Mouse (Mus musculus) right cerebral cortex, postnatal 25 days (tissue): ENCODE results near the gene Col4a2.

Experiments
- DNase-seq: peaks from one replicate; pipeline ENCODE4 v3.0.0; 2022

Col4a2 gene

GRCm38 (mm10) chr8:11387282-11387681 is 74.7 kb downstream of the Col4a2 start:
- no peak for DNase-seq

DNA sequence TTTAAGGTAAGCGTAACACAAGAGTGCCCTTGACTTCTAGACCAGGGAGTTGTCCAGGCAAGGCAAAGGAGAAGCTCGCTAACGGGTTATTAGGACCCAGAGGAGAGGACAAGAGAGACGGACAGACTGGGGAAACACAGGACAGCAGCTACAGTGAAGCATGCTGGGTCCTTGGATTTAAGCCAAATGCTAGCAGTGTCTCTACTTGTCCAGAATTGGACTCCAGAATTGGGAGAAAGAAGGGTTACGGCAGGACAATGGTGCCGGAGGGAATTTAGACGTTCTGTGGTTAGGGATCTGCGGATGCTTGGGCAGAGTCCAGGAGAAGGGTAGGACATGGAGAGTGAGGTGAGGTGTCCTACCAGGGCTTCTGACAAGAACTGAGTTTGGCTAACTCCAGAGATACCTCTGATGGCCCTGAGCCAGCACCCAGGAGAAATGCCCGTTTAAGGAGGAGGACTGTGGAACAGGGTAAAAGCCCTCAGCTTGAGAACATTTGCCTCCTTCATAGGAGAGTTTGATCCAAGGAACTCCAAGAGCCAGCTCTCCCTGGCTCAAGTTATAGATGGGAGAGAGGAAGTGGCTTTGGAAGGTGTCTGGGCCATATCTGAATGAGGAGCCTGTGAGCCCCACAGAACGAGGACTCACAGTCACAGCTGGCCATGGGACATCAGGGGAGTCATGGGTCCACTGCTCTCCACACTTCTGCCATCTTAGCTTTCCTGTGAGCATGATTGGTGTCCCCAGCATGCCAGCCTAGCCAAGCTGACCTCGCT is 76.9 kb downstream of the Col4a2 start:
- no peak for DNase-seq

DNA sequence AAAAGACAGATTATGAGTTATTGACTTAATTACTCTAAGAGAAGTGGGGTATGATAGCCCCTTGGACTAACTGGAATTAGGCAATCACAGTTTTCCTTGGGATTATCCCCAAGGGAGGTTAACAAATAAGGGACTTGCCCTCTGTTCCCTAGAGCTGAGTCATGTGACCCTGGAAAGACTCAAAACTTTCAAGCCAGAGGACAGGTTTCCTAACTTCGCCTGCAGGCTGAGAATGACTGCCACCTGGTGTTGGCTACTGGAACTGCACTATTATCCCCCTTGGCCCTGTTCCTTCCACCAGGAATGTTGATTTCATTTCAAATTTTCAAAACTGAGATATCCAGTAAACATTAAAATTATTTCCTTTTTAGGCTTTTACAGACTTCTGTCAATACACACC is 80.1 kb downstream of the Col4a2 start:
- no peak for DNase-seq

GRCm38 (mm10) chr8:11393161-11393560 is 80.6 kb downstream of the Col4a2 start:
- no peak for DNase-seq

DNA sequence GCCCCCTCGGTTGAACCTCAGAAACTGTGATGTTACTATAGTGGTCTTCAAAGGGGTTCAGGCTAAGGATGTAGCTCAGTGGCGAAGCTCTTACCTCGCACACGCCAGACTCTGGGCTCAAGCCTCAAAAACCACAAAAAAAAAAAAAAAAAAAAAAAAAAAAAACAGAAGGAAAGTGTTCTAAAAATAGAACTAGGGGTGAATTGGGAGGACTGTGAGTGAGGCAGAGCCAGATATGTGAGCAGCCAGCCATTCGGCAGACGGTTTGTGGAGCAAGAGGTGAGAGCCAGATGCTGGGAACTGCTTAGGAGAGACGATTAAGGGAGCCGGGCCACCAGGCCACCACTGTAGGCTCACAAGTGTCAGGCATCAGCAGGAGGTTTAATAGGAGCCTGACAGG is 81.0 kb downstream of the Col4a2 start:
- no peak for DNase-seq

- no peak for DNase-seq
These were observed 82.2 kb downstream of the Col4a2 start for GRCm38 (mm10) chr8:11394773-11395172.

- DNase-seq: no peak
These were observed 83.0 kb downstream of the Col4a2 start for GRCm38 (mm10) chr8:11395601-11396000.

- no peak for DNase-seq
These were observed 83.5 kb downstream of the Col4a2 start for GRCm38 (mm10) chr8:11396111-11396510.

DNA sequence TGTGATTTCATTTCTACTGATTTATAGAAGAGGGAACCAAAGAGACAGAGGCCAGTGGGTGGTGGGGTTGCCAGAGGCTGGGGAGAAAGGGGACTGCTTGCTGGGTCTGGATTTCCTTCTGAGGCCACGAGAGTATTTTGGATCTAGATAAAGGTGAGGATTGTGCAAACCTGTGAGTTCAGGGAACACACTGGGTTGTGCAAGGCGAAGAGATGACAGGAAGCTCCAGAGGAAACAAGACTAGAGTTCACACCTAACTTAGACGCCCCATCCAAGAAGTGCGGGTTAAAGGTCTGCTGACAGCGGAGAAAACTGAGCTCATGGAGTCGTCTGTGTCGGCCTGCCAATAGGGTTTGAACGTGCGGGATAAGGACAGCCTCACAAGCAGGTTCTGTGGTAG is 84.5 kb downstream of the Col4a2 start:
- DNase-seq: no peak

DNA sequence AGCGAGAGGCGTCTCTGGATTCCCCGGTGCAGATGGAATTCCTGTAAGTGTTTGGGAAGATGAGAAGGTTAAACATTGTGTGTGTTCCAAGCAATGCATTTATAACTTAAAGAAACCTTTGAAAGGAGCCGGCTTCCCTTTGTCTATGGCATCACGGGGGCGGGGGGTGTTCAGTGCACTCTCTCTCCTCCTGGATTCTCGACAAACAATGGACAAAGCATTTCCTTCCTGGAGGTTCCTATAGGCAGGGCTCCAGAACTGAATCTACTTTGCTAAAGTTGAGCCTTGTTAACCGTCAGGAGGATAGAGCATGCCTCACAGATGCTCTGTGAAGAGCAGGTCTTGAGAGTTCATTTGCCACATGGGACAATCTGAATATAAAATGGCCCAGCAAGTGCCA is 87.1 kb downstream of the Col4a2 start:
- DNase-seq: no peak

DNA sequence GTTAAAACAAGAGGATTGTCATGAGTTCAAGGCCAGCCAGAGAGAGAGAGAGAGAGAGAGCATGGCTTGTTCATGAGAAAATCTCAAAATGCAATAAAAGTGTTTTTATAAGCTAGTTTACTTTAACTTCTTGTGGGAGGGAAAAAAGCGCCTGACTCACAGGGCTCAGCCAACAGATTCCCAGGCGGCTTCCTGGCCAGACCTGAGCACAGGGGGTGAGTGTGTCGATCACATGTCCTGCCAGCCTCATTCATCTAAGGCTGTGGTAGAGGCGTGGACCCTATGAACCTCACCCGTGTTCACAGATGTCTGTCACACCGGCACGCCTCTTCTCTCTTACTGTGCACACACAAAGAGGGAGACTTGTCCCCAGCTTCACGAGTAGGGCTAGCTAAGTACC is 87.6 kb downstream of the Col4a2 start:
- DNase-seq: no peak

GRCm38 (mm10) chr8:11401183-11401582 is 88.6 kb downstream of the Col4a2 start:
- no peak for DNase-seq

GRCm38 (mm10) chr8:11402220-11402619 is 89.6 kb downstream of the Col4a2 start:
- DNase-seq: no peak

DNA sequence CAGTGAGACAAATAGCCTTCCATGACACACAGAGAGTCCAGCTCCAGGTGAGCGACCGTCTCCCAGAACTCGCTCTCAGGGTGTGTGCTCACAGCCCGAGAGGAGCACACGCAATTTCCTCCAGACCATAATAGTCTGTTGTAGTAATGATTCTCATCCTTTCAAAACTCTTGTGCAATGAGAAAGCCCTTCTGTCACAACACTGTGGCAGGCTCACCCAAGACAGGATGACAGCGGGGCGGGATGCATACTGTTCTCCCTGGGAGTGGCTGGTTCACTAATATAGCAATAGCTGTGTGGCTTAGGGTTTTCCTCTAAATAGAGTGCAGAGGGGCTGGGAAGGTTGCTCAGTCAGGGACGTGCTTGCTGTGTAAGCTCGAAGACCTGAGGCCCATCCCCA is 91.2 kb downstream of the Col4a2 start:
- DNase-seq: no peak

DNA sequence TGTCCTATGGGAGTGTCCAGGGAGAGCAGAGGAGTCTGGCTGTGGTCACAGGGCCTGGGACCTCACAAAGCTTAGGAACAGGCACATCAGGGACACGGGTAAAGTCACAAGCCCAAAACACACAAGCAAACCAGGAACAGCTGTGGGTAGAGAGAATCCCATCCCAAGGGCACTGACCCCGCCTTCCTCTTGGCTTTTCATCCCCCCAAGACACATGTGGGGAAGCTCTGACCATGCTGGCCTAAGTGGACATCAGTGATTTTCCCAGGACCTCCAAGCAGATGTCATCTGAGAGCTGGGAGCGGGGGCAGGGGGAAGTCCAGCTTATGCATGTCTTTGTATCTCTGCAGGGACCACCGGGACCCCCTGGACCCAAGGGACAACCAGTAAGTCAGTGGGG is 92.0 kb downstream of the Col4a2 start:
- no peak for DNase-seq

DNA sequence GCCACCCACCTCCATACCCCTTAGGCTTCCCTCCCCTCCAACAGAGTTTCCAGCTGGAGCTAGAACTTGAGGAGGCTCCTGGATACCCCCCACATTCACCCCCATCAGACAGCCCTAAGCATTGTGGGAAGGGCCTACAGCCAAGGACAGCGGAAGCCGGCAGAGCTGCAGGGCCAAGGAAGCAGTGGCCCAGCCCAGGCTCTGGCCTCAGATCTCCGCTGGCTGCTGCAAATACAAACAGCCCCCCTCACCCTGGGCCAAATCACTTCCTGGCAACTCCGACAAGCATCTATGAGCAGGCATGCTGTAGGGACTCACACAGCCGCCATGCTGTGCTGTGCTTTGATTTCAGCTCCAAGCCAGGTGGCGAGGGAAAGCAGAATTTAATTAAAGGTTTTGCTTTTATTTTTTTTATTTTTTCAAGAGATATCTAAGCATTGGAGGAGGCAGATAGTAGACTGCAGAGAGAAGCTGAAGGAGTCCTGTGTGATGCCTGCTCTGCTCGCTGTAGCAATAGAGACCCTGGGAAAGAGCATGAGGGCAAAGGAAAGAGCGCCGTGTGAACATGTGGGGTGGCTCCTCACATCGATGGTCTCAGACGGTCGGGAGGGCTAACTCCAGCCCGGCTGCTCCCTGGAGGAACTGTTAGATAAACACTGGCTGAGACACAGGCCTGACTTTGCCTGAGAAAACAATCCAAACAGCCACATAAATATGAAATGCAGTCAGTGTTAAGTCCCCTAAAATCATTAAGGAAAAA is 93.3 kb downstream of the Col4a2 start:
- DNase-seq: no peak

- no peak for DNase-seq
These were observed 99.0 kb downstream of the Col4a2 start for GRCm38 (mm10) chr8:11411504-11412124.

DNA sequence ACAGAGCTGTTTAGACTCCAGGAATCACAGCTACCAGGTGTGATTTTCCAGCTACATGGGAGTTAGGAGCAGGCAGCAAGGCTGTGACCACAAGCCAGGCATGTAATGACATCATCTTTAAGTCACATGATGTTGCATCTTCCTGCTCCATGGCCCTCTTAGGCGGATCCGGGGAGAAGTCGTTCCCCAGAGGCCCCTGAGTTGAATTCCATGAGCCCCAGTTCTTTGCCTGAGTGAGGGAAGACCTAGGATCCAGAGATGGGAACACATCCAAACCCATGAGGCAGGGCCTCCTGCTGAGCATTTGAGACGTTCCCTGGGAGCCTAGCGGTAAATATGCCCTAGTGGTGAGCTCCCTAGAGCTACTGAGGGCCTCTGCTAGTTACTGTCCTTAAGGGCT is 99.8 kb downstream of the Col4a2 start:
- no peak for DNase-seq

DNA sequence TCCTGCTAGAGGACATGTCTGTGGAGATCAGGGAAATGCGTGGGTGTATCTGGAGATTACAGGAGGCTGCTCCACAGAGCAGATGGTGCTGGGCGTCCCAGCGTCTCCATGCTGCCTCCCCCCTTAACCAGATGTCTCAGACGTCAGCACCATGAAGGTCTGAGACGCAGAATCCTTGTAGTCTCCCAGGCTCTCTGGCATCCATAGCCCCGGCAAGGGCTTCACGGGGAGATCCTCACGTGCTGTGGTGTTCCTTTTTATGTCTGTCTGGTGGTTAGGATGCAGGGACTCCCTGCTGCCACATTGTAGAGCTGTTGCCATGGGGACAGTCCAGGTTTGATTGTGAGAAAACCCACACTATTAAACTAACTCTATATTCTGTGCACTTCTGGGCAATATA is 101.7 kb downstream of the Col4a2 start:
- DNase-seq: peak; percentile 75

GRCm38 (mm10) chr8:11415089-11415488 is 102.5 kb downstream of the Col4a2 start:
- no peak for DNase-seq

DNA sequence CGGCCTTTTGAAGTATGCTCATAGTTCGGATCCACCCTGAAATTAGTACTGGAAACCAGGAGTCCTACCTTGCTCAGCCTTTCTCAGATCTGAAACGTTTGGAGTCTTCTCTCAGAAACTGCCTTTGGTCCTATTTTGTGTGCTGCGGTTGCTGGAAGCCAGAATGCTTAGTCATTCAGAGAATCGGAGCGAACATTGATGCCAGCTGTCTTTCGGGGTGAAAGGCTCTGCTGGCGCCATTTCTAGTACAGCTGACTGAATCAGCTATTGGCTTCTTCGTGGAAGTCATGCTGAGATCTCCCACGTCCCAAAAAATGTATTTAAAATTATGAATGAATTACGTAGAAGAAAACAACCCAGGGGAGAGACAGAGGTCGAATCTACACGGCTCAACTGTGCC is 105.2 kb downstream of the Col4a2 start:
- DNase-seq: no peak

- DNase-seq: peak; percentile 78
These were observed 106.6 kb downstream of the Col4a2 start for GRCm38 (mm10) chr8:11419232-11419631.

GRCm38 (mm10) chr8:11419645-11420044 is 107.0 kb downstream of the Col4a2 start:
- DNase-seq: peak; percentile 36

DNA sequence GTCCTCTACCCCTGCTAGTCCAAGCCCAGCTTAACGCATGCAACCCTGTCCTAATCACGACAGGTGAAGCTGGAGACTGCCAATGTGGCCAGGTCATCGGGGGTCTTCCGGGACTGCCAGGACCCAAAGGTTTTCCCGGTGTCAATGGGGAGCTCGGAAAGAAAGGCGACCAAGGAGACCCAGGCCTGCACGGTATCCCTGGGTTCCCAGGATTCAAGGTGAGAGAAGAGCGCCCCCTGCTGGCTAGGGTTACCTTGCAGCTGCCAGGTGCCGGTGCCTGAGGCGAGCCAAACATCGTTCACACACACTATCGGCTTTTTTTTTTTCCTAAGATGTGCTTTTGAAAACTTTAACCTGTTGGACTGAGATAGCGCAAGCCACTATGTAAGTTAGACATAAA is 108.5 kb downstream of the Col4a2 start:
- DNase-seq: peak; percentile 24
